Mouse (Mus musculus) bone marrow macrophage, adult 2 months (primary cell): ENCODE results near the gene Fndc7.

Experiments used
- CTCF ChIP-seq: IDR thresholded peaks from 2 replicates; pipeline ENCODE4 v1.5.1; 2012; ENCODE audit warnings: low read depth, mild to moderate bottlenecking, low read length, moderate library complexity
- POLR2A ChIP-seq: IDR thresholded peaks from 2 replicates; pipeline ENCODE4 v1.6.1; 2012; ENCODE audit warnings: mild to moderate bottlenecking, low read depth, low read length, borderline replicate concordance

DNA sequence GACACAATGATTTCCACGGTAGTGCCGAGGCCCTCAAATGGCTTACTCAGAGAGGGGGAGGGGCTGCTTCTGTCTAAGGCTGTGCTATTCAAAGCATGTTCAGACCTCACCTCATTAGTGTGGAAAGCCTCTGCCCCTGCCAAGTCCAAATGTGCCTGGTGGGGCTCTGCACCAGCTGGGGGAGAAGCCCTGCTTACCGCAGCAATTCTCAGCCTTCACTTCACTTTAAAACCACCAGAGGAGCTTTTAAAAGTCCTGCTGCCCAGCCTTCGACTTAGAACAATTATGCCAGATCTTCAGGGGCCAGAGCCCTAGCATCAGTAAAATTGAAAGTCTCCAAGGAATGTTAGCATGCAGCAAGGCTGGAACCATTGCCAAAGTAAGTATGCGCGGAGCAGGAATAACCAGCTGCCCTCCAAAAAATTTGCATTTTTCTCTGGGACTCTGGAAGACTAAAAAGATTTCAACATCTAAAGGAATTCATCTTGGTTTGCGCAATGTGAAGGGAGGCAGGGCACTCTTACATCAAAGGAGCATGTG lies 31.5 kb downstream of the Fndc7 start:
- TF ChIP-seq CTCF (no peak), POLR2A (no peak)
